Mouse (Mus musculus): ENCODE results near the gene Cap2.

GRCm38 (mm10) chr13:46531676-46532075 lies 30.0 kb downstream of the Cap2 start:
- TF ChIP-seq CTCF (IDR thresholded peaks at IDR 0.05; ENCODE audit: low read depth) (no peak), EP300 (optimal IDR thresholded peaks at IDR 0.05) (no peak)
